Mouse (Mus musculus) hindbrain, embryonic 12.5 days (tissue): ENCODE data around the gene Dock8. TPM values are rescaled to one million over a fixed set of nuclear protein-coding genes. Genes with fewer than 3 reads are reported as not detected.
"Not testable (repeated sequence)": the region's sequence is repeated elsewhere in the genome, so short reads cannot be mapped to it uniquely, and the experiment has no call there.

Experiments
- ATAC-seq: fragments of 200-750 bp; cut with Nextera tagmentation; 2 replicates; pipeline ENCODE4 v1.8.0; 2017; ENCODE audit warnings: moderate TSS enrichment; ENCODE audit not compliant: low FRiP score
- H3K27ac ChIP-seq: fragments of 300-500 bp; sonication (generic); 2 replicates; pipeline ENCODE4 v1.5.1; 2016; ENCODE audit warnings: mild to moderate bottlenecking
- H3K27me3 ChIP-seq: fragments of 300-500 bp; sonication (generic); 2 replicates; pipeline ENCODE4 v1.6.1; 2016; ENCODE audit warnings: mild to moderate bottlenecking
- H3K36me3 ChIP-seq: fragments of 300-500 bp; sonication (generic); 2 replicates; pipeline ENCODE4 v1.6.1; 2016; ENCODE audit warnings: mild to moderate bottlenecking
- H3K4me1 ChIP-seq: fragments of 300-500 bp; sonication (generic); 2 replicates; pipeline ENCODE4 v1.6.1; 2016
- H3K4me2 ChIP-seq: fragments of 300-500 bp; sonication (generic); replicated peaks from 2 replicates; pipeline ENCODE4 v1.6.1; 2016; ENCODE audit warnings: mild to moderate bottlenecking
- H3K4me3 ChIP-seq: fragments of 300-500 bp; sonication (generic); 2 replicates; pipeline ENCODE4 v1.5.1; 2016; ENCODE audit warnings: mild to moderate bottlenecking
- H3K9ac ChIP-seq: fragments of 300-500 bp; sonication (generic); 2 replicates; pipeline ENCODE4 v1.6.1; 2016; ENCODE audit warnings: mild to moderate bottlenecking, moderate library complexity
- H3K9me3 ChIP-seq: fragments of 300-500 bp; sonication (generic); replicated peaks from 2 replicates; pipeline ENCODE4 v1.6.1; 2016; ENCODE audit warnings: mild to moderate bottlenecking
- WGBS: fragments of 180-500 bp; shearing (Covaris S2); methylation state at CpG from one replicate; pipeline ENCODE4 v1.1.7; 2016; 5-methylcytosine and 5-hydroxymethylcytosine counted together
- polyA plus RNA-seq: library from polyadenylated mRNA; unstranded; fragments of >200 nt; fragmentation: Nextera tagmentation; extraction: Ambion mirVana; gene quantifications from 2 replicates; pipeline ENCODE4 v1.2.1, GENCODE M21; 2016

Dock8 gene
- polyA plus RNA-seq, 1 experiment from 2014 or later, result 0.80 TPM

DNA sequence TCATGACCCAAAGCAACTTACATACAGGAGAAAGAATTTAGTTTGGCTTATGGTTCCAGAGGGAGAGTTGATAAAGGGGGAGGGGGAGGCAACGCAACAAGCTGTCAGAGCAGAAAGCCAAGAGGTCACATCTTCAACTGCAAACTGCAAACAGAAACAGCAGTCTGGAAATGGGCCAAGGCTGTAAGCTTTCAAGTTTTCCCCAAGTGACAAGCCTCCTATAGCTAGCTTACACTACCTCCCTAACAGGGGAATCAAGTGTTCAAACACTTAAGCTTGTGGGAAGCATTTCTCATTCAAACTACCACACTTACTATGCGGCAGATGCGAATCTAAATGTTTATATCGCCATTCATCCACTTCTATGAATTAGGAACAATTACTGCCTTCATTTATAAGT lies 4.5 kb downstream of the Dock8 start:
- no peak overlapping the region for H3K9ac ChIP-seq
- no peak overlapping the region for H3K4me2 ChIP-seq
- WGBS, result 72% methylated on average over 4 of the region's 4 CpGs
- no peaks in the 10 kb centered on the region for H3K9me3 ChIP-seq
- H3K36me3 ChIP-seq, result no peaks in the 10 kb centered on the region
- H3K27ac ChIP-seq, result no peak overlapping the region
- no peak overlapping the region for H3K4me3 ChIP-seq
- H3K4me1 ChIP-seq, result peaks cover 4% of the 10 kb centered on the region
- no peak for ATAC-seq
- peaks cover 40% of the 10 kb centered on the region for H3K27me3 ChIP-seq

- Histone ChIP-seq H3K9me3 (no peaks in the 10 kb centered on the region), H3K4me1 (no peaks in the 10 kb centered on the region), H3K36me3 (no peaks in the 10 kb centered on the region), H3K27me3 (peaks cover 12% of the 10 kb centered on the region), H3K4me3 (no peak overlapping the region), H3K4me2 (no peak overlapping the region), H3K27ac (no peak overlapping the region), H3K9ac (no peak overlapping the region)
- WGBS, result 84% methylated on average over 1 of the region's 1 CpGs
- no peak for ATAC-seq
Measured at GRCm38 (mm10) chr19:25006686-25007085, 7.4 kb downstream of the Dock8 start.

DNA sequence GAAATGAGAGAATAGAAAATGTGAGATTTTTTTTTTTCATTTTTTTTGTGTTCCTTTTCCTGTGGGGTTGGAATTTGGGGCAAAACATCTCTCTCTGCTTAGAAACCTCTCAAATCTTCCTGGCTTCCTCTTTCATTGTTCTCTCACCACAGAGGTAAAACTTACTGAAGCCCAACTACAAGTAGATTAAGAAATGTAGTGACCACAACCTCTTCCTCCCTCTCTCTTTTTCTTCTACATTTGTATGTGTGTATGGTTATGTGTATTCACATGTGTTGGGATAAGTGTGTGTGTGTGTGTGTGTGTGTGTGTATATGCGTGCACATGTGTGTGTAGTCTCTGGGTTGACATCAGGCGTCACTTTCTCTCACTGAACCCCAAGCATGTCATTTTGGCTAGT lies 9.2 kb downstream of the Dock8 start:
- H3K9me3 ChIP-seq, result no peaks in the 10 kb centered on the region
- no peak overlapping the region for H3K27ac ChIP-seq
- 88% methylated on average over 2 of the region's 2 CpGs for WGBS
- H3K4me3 ChIP-seq, result no peak overlapping the region
- no peaks in the 10 kb centered on the region for H3K36me3 ChIP-seq
- no peak overlapping the region for H3K9ac ChIP-seq
- no peaks in the 10 kb centered on the region for H3K4me1 ChIP-seq
- no peak for ATAC-seq
- H3K27me3 ChIP-seq, result no peaks in the 10 kb centered on the region
- H3K4me2 ChIP-seq, result no peak overlapping the region

- Histone ChIP-seq H3K4me3 (no peak overlapping the region), H3K27me3 (no peaks in the 10 kb centered on the region), H3K36me3 (no peaks in the 10 kb centered on the region), H3K9ac (no peak overlapping the region), H3K27ac (no peak overlapping the region), H3K9me3 (no peaks in the 10 kb centered on the region), H3K4me1 (no peaks in the 10 kb centered on the region), H3K4me2 (no peak overlapping the region)
- ATAC-seq, result no peak
- WGBS, result 87% methylated on average over 6 of the region's 6 CpGs
Measured at GRCm38 (mm10) chr19:25022766-25023165, 23.4 kb downstream of the Dock8 start.

GRCm38 (mm10) chr19:25031765-25032164 lies 32.4 kb downstream of the Dock8 start:
- WGBS, result 76% methylated on average over 4 of the region's 4 CpGs
- ATAC-seq, result no peak

GRCm38 (mm10) chr19:25033008-25033407 lies 33.7 kb downstream of the Dock8 start:
- H3K27me3 ChIP-seq, ATAC-seq, H3K9ac ChIP-seq, H3K4me2 ChIP-seq, H3K9me3 ChIP-seq, H3K4me1 ChIP-seq, H3K4me3 ChIP-seq, H3K36me3 ChIP-seq, H3K27ac ChIP-seq: not testable (repeated sequence)
- WGBS, result 92% methylated on average over 10 of the region's 18 CpGs

More at GRCm38 (mm10) chr19:25031765-25032164, 32.4 kb downstream of the Dock8 start:
- no peak overlapping the region for H3K4me3 ChIP-seq
- no peak overlapping the region for H3K27ac ChIP-seq
- H3K4me2 ChIP-seq, result no peak overlapping the region
- H3K27me3 ChIP-seq, result no peaks in the 10 kb centered on the region
- H3K9me3 ChIP-seq, result no peaks in the 10 kb centered on the region
- no peaks in the 10 kb centered on the region for H3K36me3 ChIP-seq
- no peak overlapping the region for H3K9ac ChIP-seq
- no peaks in the 10 kb centered on the region for H3K4me1 ChIP-seq

DNA sequence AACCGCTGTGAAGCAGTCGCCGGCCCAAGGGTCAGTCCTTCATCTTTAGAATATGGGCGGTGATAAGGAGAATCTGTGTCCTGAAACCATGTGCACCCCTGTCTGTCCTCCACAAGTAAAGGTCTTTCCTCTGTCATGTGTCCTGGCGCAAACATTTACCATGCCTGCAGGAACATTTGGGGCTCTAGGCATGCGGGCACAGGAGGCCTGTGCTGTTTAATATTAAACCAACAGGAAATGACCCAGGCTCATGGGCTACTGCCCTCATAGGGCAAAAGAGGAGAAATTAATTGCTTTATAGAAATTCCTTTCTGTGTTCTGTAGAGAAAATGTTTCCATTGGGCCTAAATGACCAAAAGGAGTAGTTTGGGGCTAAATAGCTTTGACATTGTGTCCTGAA lies 36.5 kb downstream of the Dock8 start:
- Histone ChIP-seq H3K4me2 (no peak overlapping the region), H3K27ac (no peak overlapping the region), H3K36me3 (no peaks in the 10 kb centered on the region), H3K9me3 (no peaks in the 10 kb centered on the region), H3K4me3 (no peak overlapping the region), H3K4me1 (no peaks in the 10 kb centered on the region), H3K9ac (no peak overlapping the region), H3K27me3 (no peaks in the 10 kb centered on the region)
- 92% methylated on average over 6 of the region's 6 CpGs for WGBS
- no peak for ATAC-seq

DNA sequence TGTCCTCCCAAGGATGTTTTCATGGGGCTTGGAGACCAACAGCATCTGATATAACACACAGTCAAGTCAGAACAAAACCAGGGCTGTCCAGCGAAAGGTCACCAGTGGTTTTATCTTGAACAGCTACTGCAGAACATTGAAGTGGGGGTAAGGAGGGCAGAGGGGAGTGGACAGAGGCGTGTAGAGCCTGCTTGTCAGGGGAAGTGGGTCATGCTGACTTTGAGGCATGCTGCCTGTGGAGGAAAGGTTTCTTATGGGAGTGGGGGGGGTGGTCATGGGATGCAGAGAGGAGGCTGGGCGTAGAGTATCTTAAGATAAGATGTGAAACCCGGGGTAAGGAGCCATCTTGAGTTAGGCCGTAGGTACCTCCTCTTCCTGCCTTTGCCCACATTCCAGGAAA lies 37.5 kb downstream of the Dock8 start:
- H3K27ac ChIP-seq, result no peak overlapping the region
- WGBS, result 82% methylated on average over 5 of the region's 5 CpGs
- H3K4me2 ChIP-seq, result no peak overlapping the region

GRCm38 (mm10) chr19:25037249-25037648 lies 37.9 kb downstream of the Dock8 start:
- 83% methylated on average over 4 of the region's 4 CpGs for WGBS

More for the DNA sequence above, 37.5 kb downstream of the Dock8 start:
- H3K9me3 ChIP-seq, result no peaks in the 10 kb centered on the region
- no peaks in the 10 kb centered on the region for H3K4me1 ChIP-seq
- H3K9ac ChIP-seq, result no peak overlapping the region
- no peak overlapping the region for H3K4me3 ChIP-seq
- H3K36me3 ChIP-seq, result no peaks in the 10 kb centered on the region
- H3K27me3 ChIP-seq, result no peaks in the 10 kb centered on the region
- ATAC-seq, result no peak

GRCm38 (mm10) chr19:25038293-25038692 lies 39.0 kb downstream of the Dock8 start:
- H3K27ac ChIP-seq, result no peak overlapping the region
- no peak for ATAC-seq
- WGBS, result 61% methylated on average over 6 of the region's 6 CpGs
- no peaks in the 10 kb centered on the region for H3K9me3 ChIP-seq
- no peaks in the 10 kb centered on the region for H3K36me3 ChIP-seq
- H3K4me2 ChIP-seq, result no peak overlapping the region
- H3K4me1 ChIP-seq, result no peaks in the 10 kb centered on the region
- no peak overlapping the region for H3K9ac ChIP-seq
- H3K4me3 ChIP-seq, result no peak overlapping the region
- H3K27me3 ChIP-seq, result no peaks in the 10 kb centered on the region

More at GRCm38 (mm10) chr19:25037249-25037648, 37.9 kb downstream of the Dock8 start:
- no peaks in the 10 kb centered on the region for H3K9me3 ChIP-seq
- no peak overlapping the region for H3K4me2 ChIP-seq
- H3K27ac ChIP-seq, result no peak overlapping the region
- H3K4me1 ChIP-seq, result no peaks in the 10 kb centered on the region
- H3K36me3 ChIP-seq, result no peaks in the 10 kb centered on the region
- no peak overlapping the region for H3K4me3 ChIP-seq
- no peak overlapping the region for H3K9ac ChIP-seq
- ATAC-seq, result no peak
- H3K27me3 ChIP-seq, result no peaks in the 10 kb centered on the region

DNA sequence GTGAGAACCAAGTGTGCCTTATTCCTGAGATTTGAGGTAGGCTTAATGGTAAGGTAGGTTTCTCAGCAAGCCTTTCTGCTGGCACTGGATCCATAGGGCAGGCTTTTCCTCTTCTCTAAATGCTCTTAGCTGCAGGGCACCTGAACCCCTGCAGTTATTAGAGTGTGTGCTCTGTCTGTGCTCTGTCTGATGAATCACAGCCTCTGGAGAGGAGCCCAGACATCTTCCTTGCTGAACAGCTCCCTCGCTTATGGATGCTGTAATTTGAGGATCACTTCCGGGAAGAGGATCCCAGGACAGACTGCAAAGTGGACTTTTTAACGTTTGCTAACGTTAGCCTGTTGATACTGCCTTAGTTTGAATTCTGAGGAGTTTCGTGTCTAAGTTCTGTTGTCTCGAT lies 41.9 kb downstream of the Dock8 start:
- 55% methylated on average over 6 of the region's 6 CpGs for WGBS
- no peak overlapping the region for H3K4me3 ChIP-seq
- no peaks in the 10 kb centered on the region for H3K27me3 ChIP-seq
- H3K9ac ChIP-seq, result no peak overlapping the region
- no peak overlapping the region for H3K27ac ChIP-seq
- ATAC-seq, result no peak
- H3K9me3 ChIP-seq, result no peaks in the 10 kb centered on the region
- H3K4me1 ChIP-seq, result no peaks in the 10 kb centered on the region
- no peaks in the 10 kb centered on the region for H3K36me3 ChIP-seq
- no peak overlapping the region for H3K4me2 ChIP-seq

- Histone ChIP-seq H3K27ac (no peak overlapping the region), H3K27me3 (no peaks in the 10 kb centered on the region), H3K4me2 (no peak overlapping the region), H3K4me1 (no peaks in the 10 kb centered on the region), H3K36me3 (no peaks in the 10 kb centered on the region), H3K4me3 (no peak overlapping the region), H3K9me3 (no peaks in the 10 kb centered on the region), H3K9ac (no peak overlapping the region)
- 81% methylated on average over 11 of the region's 11 CpGs for WGBS
- ATAC-seq, result no peak
Measured at GRCm38 (mm10) chr19:25042973-25043372, 43.6 kb downstream of the Dock8 start.

GRCm38 (mm10) chr19:25044057-25044456 lies 44.7 kb downstream of the Dock8 start:
- H3K27ac ChIP-seq, result no peak overlapping the region
- no peak overlapping the region for H3K4me2 ChIP-seq
- no peaks in the 10 kb centered on the region for H3K27me3 ChIP-seq
- H3K4me1 ChIP-seq, result no peaks in the 10 kb centered on the region
- no peaks in the 10 kb centered on the region for H3K36me3 ChIP-seq
- whole genome bisulfite sequencing, result 87% methylated on average over 3 of the region's 3 CpGs
- no peak for ATAC-seq
- H3K9ac ChIP-seq, result no peak overlapping the region
- no peaks in the 10 kb centered on the region for H3K9me3 ChIP-seq
- H3K4me3 ChIP-seq, result no peak overlapping the region
